Mouse (Mus musculus): Measurements from ENCODE around the gene Cabin1. TPM values are rescaled to one million over a fixed set of nuclear protein-coding genes. Genes with fewer than 3 reads are reported as not detected.

Cabin1 gene
- polyA plus RNA-seq, 1 experiment from 2014 or later, result 32.6 TPM

GRCm38 (mm10) chr10:75649406-75649995 is 114.6 kb downstream of the Cabin1 start:
- 94% methylated on average over 4 of the region's 4 CpGs for WGBS
- no peak for DNase-seq (ENCODE audit: low spot score)
- no peak overlapping the region for H3K27ac ChIP-seq (replicated peaks)

GRCm38 (mm10) chr10:75649001-75649400 is 115.1 kb downstream of the Cabin1 start:
- Histone ChIP-seq H3K9me3 (replicated peaks) (no peaks in the 10 kb centered on the region), H3K4me1 (peaks cover 10% of the 10 kb centered on the region), H3K4me3 (no peak overlapping the region), H3K27ac (replicated peaks) (no peak overlapping the region), H3K27me3 (ENCODE audit: low read depth, poor library complexity, severe bottlenecking) (no peaks in the 10 kb centered on the region), H3K36me3 (peaks cover 92% of the 10 kb centered on the region)
- WGBS, result 90% methylated on average over 7 of the region's 7 CpGs
- no peak for DNase-seq (ENCODE audit: low spot score)

More at GRCm38 (mm10) chr10:75649406-75649995, 114.6 kb downstream of the Cabin1 start:
- Histone ChIP-seq H3K36me3 (peaks cover 97% of the 10 kb centered on the region), H3K27me3 (ENCODE audit: low read depth, poor library complexity, severe bottlenecking) (no peaks in the 10 kb centered on the region), H3K4me1 (peaks cover 5% of the 10 kb centered on the region), H3K4me3 (no peak overlapping the region), H3K9me3 (replicated peaks) (no peaks in the 10 kb centered on the region)

- peaks cover 83% of the 10 kb centered on the region for H3K36me3 ChIP-seq
Measured at GRCm38 (mm10) chr10:75648091-75648490, 116.0 kb downstream of the Cabin1 start.

DNA sequence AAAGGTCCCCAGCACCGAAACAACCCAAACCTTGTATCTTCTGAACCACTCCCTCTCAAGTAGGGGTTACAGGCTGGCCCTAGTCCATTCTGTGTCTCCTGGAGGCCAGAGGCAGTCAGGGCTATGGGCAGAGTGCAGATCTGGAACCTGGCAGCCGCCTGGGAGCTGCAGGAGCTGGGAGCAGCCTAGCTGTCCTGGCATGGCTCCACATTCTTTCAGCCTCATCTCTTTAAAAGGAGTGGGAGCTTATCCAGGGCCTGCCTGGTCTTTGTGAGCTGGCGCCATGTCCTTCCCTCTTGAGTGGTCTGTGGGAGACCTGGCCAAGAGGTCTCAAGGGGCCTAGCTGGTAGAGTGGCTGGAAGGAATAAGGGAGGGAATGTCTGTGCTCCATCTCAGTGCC is 116.8 kb downstream of the Cabin1 start:
- WGBS, result 94% methylated on average over 3 of the region's 3 CpGs
- DNase-seq (ENCODE audit: low spot score), result no peak

More at GRCm38 (mm10) chr10:75648091-75648490, 116.0 kb downstream of the Cabin1 start:
- 92% methylated on average over 6 of the region's 6 CpGs for WGBS
- H3K4me3 ChIP-seq, result no peak overlapping the region
- H3K27me3 ChIP-seq (ENCODE audit: low read depth, poor library complexity, severe bottlenecking), result no peaks in the 10 kb centered on the region
- no peak for DNase-seq (ENCODE audit: low spot score)
- H3K9me3 ChIP-seq (replicated peaks), result no peaks in the 10 kb centered on the region
- H3K4me1 ChIP-seq, result peaks cover 19% of the 10 kb centered on the region
- no peak overlapping the region for H3K27ac ChIP-seq (replicated peaks)

DNA sequence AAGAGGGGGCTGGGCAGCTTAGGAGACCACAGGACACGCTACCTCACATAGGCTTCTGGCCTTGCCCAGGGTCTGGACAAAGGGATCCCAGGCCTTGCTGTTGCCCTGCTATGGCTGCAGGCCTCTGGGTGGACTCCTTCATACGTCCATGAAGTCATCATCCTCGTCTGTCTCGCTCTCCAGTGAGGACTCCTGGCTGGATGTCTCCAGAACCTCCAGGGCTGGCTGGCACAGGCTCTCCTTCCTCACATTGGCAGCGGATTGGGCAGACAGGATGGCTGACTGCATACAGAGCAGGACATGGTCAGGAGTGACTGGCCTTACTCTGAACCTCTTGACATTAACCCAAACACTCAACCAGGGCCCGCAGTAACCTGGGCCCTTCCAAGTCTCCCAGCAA is 117.7 kb downstream of the Cabin1 start:
- Histone ChIP-seq H3K4me1 (peaks cover 29% of the 10 kb centered on the region), H3K27ac (replicated peaks) (no peak overlapping the region), H3K27me3 (ENCODE audit: low read depth, poor library complexity, severe bottlenecking) (no peaks in the 10 kb centered on the region), H3K4me3 (no peak overlapping the region), H3K9me3 (replicated peaks) (no peaks in the 10 kb centered on the region), H3K36me3 (peaks cover 66% of the 10 kb centered on the region)
- 88% methylated on average over 6 of the region's 6 CpGs for WGBS
- no peak for DNase-seq (ENCODE audit: low spot score)

More for the DNA sequence above, 116.8 kb downstream of the Cabin1 start:
- H3K27me3 ChIP-seq (ENCODE audit: low read depth, poor library complexity, severe bottlenecking), result no peaks in the 10 kb centered on the region
- peaks cover 76% of the 10 kb centered on the region for H3K36me3 ChIP-seq
- no peak overlapping the region for H3K4me3 ChIP-seq
- no peak overlapping the region for H3K27ac ChIP-seq (replicated peaks)
- no peaks in the 10 kb centered on the region for H3K9me3 ChIP-seq (replicated peaks)
- H3K4me1 ChIP-seq, result peaks cover 27% of the 10 kb centered on the region

DNA sequence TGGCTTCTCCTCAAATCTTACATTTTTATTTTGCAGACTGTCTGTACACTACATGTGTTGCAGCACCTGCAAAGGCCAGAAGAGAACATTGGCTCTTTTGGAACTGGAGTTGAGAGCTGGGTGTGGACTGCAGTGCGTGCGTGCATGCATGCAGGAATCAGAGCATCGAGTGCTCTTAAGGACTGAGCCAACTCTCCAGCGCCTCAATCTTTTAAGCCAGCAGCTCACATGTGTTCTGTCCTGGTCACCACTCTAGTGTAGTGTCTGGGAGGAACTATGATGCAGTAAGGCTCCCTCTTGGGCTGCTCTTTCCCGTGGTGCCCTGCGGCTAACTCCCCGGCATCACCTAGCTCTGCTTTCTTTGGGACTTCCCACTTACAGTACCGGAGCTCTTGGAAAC is 118.5 kb downstream of the Cabin1 start:
- H3K27me3 ChIP-seq (ENCODE audit: low read depth, poor library complexity, severe bottlenecking), result no peaks in the 10 kb centered on the region
- WGBS, result 92% methylated on average over 8 of the region's 8 CpGs
- H3K4me3 ChIP-seq, result no peak overlapping the region
- no peak for DNase-seq (ENCODE audit: low spot score)
- peaks cover 29% of the 10 kb centered on the region for H3K4me1 ChIP-seq
- H3K9me3 ChIP-seq (replicated peaks), result no peaks in the 10 kb centered on the region
- H3K36me3 ChIP-seq, result peaks cover 58% of the 10 kb centered on the region
- no peak overlapping the region for H3K27ac ChIP-seq (replicated peaks)

- no peaks in the 10 kb centered on the region for H3K9me3 ChIP-seq (replicated peaks)
- H3K4me1 ChIP-seq, result peaks cover 29% of the 10 kb centered on the region
- peaks cover 41% of the 10 kb centered on the region for H3K36me3 ChIP-seq
- peak; percentile 54 for DNase-seq (ENCODE audit: low spot score)
- WGBS, result 3% methylated on average over 11 of the region's 11 CpGs
- peak within 1 kb of the TSS; percentile 40 for H3K4me3 ChIP-seq
- H3K27me3 ChIP-seq (ENCODE audit: low read depth, poor library complexity, severe bottlenecking), result no peaks in the 10 kb centered on the region
- H3K27ac ChIP-seq (replicated peaks), result peak within 1 kb of the TSS; percentile 65
Measured at GRCm38 (mm10) chr10:75643741-75644343, 120.3 kb downstream of the Cabin1 start, which contains the start of gene Susd2. Gene Susd2 (minus strand): TSS chr10:75644008.

DNA sequence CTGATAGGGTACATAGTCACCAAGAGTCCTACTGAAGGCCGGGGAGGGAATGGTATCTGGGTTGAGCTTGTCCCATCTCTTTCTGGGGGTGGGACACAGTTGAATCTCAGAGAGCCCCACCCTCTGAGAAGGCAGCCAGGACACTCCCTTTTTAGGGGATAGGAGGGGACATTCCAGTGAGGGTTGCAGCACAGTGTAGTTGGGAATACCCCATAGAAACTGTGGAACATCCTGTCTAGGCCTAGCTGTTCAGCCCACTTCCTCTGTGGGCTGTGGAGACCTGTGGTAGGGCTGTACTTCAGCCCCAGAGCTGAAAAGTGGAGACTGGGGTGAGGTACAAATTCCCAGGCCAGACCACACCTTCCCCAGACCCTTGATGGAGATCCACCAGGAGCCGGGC is 121.2 kb downstream of the Cabin1 start:
- WGBS, result 92% methylated on average over 2 of the region's 2 CpGs
- H3K27ac ChIP-seq (replicated peaks), result peak overlapping the region; percentile 65

GRCm38 (mm10) chr10:75642436-75642835 is 121.7 kb downstream of the Cabin1 start:
- 80% methylated on average over 9 of the region's 9 CpGs for WGBS
- Histone ChIP-seq H3K4me3 (no peak overlapping the region), H3K9me3 (replicated peaks) (no peaks in the 10 kb centered on the region), H3K4me1 (peaks cover 37% of the 10 kb centered on the region), H3K36me3 (peaks cover 27% of the 10 kb centered on the region), H3K27me3 (ENCODE audit: low read depth, poor library complexity, severe bottlenecking) (no peaks in the 10 kb centered on the region), H3K27ac (replicated peaks) (no peak overlapping the region)
- no peak for DNase-seq (ENCODE audit: low spot score)

More for the DNA sequence above, 121.2 kb downstream of the Cabin1 start:
- H3K9me3 ChIP-seq (replicated peaks), result no peaks in the 10 kb centered on the region
- DNase-seq (ENCODE audit: low spot score), result no peak
- peaks cover 31% of the 10 kb centered on the region for H3K36me3 ChIP-seq
- H3K27me3 ChIP-seq (ENCODE audit: low read depth, poor library complexity, severe bottlenecking), result no peaks in the 10 kb centered on the region
- peaks cover 37% of the 10 kb centered on the region for H3K4me1 ChIP-seq
- no peak overlapping the region for H3K4me3 ChIP-seq

- Histone ChIP-seq H3K4me3 (no peak overlapping the region), H3K27me3 (ENCODE audit: low read depth, poor library complexity, severe bottlenecking) (no peaks in the 10 kb centered on the region), H3K27ac (replicated peaks) (no peak overlapping the region), H3K4me1 (peaks cover 37% of the 10 kb centered on the region), H3K36me3 (peaks cover 20% of the 10 kb centered on the region), H3K9me3 (replicated peaks) (no peaks in the 10 kb centered on the region)
- no peak for DNase-seq (ENCODE audit: low spot score)
- WGBS, result 89% methylated on average over 7 of the region's 7 CpGs
Measured at GRCm38 (mm10) chr10:75641721-75642222, 122.4 kb downstream of the Cabin1 start.

GRCm38 (mm10) chr10:75637711-75638110 is 126.4 kb downstream of the Cabin1 start:
- Histone ChIP-seq H3K4me1 (peaks cover 15% of the 10 kb centered on the region), H3K36me3 (no peaks in the 10 kb centered on the region), H3K4me3 (no peak overlapping the region), H3K27me3 (ENCODE audit: low read depth, poor library complexity, severe bottlenecking) (no peaks in the 10 kb centered on the region), H3K27ac (replicated peaks) (no peak overlapping the region), H3K9me3 (replicated peaks) (no peaks in the 10 kb centered on the region)
- 90% methylated on average over 11 of the region's 11 CpGs for WGBS
- no peak for DNase-seq (ENCODE audit: low spot score)

- Histone ChIP-seq H3K27ac (replicated peaks) (no peak overlapping the region), H3K36me3 (no peaks in the 10 kb centered on the region), H3K4me3 (no peak overlapping the region), H3K9me3 (replicated peaks) (no peaks in the 10 kb centered on the region), H3K27me3 (ENCODE audit: low read depth, poor library complexity, severe bottlenecking) (no peaks in the 10 kb centered on the region), H3K4me1 (peaks cover 11% of the 10 kb centered on the region; the same call in 1 of the 2 replicates)
- no peak for DNase-seq (ENCODE audit: low spot score)
- WGBS, result 89% methylated on average over 12 of the region's 12 CpGs
Measured at GRCm38 (mm10) chr10:75636084-75636786, 127.9 kb downstream of the Cabin1 start.

GRCm38 (mm10) chr10:75635693-75636055 is 128.5 kb downstream of the Cabin1 start:
- Histone ChIP-seq H3K4me1 (peaks cover 11% of the 10 kb centered on the region; the same call in 1 of the 2 replicates), H3K4me3 (no peak overlapping the region), H3K27ac (replicated peaks) (no peak overlapping the region), H3K36me3 (no peaks in the 10 kb centered on the region), H3K27me3 (ENCODE audit: low read depth, poor library complexity, severe bottlenecking) (no peaks in the 10 kb centered on the region), H3K9me3 (replicated peaks) (no peaks in the 10 kb centered on the region)
- DNase-seq (ENCODE audit: low spot score), result peak; percentile 82
- 6% methylated on average over 9 of the region's 9 CpGs for WGBS
